Mouse (Mus musculus): ENCODE results near the gene Bmi1.

Bmi1 gene

DNA sequence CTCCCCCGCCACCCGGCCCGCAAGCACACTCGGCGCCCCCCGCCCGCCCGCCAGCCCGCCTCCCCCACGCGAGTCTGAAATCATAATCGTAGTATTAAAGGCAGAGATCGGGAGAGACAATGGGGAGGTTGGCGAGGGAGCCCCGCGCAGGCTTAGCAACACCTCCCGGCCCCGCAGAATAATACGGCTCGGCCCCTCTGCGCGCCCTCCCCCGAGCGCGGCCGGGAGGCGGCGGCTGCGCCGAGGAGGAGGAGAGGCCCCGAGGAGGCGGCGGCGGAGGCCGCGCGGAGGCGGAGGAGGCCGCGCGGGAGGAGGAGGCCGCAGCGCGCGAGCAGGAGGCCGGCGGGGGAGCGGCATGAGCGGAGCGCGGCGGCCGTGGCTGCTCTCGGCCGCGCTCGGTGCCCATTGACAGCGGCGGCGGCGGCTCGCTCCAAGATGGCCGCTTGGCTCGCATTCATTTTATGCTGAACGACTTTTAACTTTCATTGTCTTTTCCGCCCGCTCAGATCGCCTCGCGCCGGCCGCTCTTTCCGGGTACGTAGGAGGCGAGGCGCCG is at the start of gene Bmi1:
Bmi1 (plus strand) TSS at position 83 of the 556 bp plus-strand sequence.
- DNase-seq = peak; percentile 58

DNA sequence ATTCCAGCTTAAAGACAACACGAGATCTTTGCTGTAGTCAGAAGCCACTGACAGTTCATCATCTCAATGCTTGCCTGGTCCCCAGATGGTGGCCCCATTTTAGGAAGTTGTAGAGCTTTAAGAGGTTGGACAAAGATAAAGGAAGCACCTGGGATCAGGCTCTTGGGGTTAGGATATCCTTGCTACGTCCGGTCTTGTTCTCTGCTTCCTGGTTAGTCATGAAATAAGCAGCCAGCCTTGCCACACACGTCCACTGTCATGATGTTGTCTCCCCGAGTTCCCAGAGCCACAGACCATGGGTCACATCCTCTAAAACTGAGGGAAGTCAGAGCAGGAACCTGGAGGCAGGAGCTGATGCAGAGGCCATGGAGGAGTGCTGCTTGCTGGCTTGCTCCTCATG is 46.3 kb upstream of the Bmi1 start:
- no peak for DNase-seq

DNA sequence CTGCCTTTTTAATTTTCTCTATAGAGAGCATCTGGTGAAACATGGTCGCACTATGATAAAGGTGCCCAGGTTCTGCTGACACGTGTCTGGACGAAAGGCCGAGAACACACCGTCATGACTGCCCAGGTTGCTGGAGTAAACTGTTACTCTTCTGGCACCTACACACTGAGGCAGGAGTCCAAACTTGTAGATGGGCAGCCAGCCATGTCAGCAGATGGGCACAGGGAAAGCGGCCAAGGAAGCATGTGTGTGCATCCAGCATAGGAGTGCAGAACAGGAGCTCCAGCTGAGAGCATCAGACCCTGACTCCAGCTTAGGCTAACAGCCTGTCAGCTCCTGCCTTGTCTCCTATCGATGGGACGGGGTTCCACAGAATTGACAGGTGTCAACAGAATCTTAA is 41.8 kb upstream of the Bmi1 start:
- DNase-seq = peak; percentile 20

DNA sequence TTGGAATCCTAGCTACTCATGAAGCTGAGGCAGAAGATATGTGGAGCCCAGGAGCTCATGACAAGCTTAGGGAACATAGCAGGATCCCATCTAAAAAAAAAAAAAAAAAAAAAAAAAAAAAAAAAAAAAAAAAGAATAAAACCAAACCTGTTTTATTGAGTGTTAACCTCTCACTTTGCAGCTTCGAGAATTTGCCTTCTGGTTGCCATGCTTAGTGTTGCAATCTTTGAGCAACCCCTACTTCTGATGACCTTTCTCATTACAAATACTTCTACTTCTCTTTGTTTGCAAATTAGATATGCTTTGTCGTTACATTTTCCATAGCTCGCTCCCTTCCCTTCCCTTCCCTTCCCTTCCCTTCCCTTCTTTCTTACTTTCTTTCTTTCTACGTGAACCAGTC is 28.3 kb upstream of the Bmi1 start:
- no peak for DNase-seq

DNA sequence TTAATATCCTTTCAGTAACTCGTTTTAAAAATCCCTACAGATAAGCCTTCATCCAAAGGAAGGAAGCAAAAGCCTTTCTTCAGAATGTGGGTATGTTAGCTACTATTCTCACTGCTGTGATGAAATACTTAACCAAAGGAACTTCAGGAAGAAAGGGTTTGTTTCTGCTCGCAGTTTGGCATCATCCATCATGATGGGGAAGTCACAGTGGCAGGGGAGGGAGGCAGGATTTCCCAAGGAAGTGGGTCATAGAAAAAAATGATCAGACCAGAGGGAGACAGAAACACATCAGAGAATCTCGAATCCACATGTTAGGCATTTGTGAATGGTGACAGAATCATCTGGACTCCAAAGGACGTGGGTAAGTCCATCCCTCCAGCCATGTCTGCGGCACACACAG is 22.0 kb upstream of the Bmi1 start:
- peak; percentile 21 for DNase-seq

DNA sequence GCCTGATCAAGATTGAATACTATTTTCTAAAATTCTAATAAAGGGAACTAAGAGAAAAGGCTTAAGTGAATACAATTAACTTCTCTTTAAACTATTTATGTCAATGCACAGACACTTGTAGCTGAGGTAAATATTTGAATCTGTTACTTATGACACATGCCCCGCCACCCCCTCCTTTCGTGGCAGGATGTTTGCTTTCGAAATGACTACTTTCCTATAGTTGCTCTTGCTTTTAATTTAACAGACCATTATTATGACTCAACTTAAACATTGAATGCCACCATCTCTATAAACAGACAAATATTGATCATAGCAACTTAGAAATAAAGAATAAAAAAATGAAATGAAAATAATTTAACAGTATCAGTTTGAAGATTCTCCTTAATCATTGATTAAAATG is 12.8 kb upstream of the Bmi1 start:
- no peak for DNase-seq

DNA sequence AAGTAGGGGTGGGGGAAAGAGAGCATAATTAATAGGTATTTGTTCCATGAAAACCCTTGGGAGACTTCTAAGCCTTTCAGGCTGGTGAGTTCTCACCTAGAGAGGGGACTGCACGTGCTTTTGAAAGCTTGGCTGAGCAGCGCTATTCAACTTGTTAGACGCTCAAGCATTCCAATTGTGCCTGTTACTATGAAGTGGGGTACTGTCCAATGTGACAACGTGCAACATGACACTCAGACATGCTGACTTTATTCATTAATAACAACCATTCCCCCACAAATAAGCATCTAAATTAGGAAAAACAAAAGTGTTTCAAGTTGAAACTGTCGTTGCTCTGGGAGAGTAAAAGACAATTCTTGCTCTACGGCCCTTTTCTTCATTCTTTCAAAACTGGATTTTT is 5.8 kb upstream of the Bmi1 start:
- no peak for DNase-seq

DNA sequence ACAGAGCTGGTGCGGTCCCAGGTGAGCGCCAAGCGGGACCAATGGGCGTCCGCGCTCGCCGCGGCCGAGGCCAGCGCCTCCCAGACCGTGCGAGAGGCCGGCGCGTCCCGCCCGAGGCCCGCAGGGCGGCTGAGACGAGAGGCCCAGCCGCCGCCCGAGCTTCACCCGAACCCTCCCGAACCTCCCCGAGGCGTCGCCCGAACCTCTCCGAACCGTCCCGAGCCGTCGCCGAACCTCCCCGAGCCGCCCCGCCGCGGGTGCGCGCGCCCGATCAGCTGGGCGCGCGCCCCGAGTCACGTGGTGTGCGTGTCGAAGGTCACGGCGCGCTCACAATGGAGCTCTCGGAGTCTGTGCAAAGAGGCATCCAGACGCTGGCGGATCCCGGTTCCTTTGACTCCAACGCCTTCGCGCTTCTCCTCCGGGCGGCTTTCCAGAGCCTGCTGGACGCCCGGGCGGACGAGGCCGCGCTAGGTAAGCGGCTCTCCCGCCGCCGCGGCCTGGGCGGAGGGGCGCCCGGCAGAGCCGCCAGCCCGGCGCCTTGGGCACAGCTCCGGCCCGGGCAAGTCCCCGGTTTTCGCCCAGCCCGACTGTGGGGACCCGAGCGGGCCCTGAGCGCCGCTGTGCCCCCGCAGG is 4.6 kb upstream of the Bmi1 start, which contains the start of gene Commd3:
Commd3 (plus strand) TSS at position 252 of the 633 bp plus-strand sequence.
- DNase-seq = peak; percentile 95

DNA sequence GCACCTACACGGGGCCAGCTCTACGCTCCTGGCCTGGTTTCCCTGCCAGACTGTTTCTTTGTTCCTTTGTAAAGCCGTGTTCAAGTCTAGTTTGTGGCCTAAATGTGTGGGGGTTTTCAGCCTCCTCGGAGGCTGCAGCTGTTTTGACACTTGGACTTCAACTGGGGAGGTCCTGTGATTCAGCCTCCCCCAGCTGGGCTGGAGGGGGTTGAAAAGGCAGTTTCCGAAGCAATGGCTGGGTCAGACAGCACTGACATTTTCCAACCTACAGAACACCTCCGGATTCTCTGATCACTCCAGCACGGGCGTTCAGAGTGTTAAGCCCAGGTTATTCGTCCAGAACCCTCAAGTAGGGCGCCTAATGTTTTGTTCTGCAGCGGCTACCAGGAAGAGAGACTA is 4.1 kb upstream of the Bmi1 start:
- DNase-seq = no peak

DNA sequence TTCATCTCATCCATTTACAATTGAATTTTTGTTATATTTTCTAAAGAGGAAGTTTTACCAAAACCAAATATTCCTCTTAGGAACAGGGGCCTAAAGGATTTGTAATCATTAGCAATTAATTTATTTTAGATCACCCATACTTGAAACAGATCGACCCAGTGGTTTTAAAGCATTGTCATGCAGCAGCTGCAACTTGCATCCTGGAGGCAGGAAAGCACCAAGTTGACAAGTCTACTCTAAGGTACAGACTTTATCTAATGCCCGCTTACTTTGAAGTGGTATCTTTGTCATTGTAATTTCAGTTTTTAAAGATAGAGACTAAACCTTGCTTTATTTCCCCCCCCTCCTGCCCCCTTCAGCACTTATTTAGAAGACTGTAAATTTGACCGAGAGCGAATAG is 3.1 kb upstream of the Bmi1 start:
- DNase-seq = no peak

DNA sequence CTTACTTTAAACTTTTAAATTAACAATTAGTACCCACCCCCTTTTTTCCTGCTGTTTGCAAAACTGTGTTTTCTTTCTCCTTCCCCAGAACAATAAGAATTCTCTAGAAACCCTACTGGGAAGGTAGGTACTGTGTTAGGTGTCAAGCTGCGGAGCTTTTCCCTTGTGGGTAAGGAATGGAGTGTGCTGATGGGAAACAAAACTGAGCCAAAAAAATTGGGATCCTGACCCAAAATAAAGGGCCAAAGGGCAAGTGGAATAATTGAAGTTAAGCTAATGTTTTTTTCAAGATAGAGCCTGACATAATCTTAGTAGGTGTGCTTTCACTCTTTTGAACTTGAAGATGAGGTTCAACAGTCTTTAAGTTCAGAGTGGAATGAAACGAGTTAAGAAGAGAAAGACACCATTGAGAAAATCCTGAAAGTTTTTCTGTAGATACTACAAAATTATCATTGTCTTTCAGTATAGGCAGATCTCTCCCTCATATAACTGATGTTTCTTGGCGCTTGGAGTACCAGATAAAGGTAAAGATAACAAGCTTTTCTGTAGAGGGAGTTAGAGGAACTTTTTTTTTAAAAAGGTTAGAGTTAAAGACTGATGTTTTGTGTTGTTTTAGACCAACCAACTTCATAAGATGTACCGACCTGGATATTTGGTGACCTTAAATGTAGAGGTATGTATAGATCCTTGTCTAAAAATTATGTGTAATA is 2.5 kb upstream of the Bmi1 start:
- DNase-seq = no peak

DNA sequence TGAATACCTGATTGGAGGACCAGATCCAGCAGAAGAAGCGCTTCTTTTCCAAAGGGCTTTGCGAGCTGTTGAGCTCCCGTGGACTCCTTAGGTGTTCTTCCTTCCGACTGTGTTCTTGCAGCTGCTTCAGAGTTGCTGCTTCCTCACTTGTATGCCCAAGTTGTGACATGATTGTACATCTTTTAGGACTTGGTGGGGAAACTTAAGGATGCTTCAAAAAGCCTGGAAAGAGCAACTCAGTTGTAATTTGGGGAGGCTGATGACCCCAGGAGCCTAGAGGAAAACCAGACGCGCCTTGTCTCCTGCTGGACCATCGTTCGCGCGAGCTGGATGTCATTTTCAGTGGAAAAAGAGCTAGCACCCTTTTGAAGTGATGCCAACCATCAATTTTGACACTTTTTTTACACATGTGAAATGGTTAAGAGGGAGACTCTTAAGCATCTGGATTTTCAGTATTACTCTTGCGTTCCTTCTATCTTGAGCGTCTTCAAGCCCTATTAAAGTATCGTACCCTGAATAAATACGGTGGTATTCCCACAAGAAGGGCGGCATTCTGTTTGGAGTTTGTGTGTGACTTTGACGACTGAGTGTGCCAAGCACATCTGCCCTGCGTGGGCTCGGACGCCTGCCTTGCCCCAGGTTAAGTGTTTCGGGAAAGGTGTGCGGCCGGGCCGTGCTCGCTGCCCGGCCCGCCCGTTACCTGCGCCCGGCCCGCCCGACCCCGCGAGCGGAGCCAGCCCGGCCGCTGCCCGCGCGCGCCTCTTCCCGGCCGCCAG is 949 bp upstream of the Bmi1 start:
- DNase-seq = peak; percentile 2

DNA sequence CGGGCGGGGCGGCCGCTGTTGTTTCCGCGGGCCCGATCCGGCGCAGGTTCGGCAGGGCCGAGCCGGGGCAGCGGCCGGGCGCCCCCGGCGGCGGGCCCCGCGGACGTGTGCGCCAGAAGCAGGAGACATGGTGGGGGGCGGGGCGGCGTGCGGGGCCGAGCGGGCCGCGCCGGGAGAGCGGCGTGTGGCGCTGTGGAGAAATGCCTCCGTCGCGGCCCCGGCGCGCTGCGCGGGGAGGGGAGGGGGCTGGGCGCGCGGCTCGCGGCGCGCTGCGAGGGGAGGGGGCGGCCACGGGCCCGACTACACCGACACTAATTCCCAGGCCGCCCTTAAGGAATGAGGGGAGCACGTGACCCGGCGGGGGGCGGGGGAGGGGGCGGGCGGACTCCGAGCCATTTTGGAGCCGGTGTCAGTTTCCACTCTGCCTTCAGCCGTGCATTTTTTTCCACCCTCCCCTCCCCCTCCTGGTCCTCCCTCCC is 322 bp upstream of the Bmi1 start:
- DNase-seq = peak; percentile 84

DNA sequence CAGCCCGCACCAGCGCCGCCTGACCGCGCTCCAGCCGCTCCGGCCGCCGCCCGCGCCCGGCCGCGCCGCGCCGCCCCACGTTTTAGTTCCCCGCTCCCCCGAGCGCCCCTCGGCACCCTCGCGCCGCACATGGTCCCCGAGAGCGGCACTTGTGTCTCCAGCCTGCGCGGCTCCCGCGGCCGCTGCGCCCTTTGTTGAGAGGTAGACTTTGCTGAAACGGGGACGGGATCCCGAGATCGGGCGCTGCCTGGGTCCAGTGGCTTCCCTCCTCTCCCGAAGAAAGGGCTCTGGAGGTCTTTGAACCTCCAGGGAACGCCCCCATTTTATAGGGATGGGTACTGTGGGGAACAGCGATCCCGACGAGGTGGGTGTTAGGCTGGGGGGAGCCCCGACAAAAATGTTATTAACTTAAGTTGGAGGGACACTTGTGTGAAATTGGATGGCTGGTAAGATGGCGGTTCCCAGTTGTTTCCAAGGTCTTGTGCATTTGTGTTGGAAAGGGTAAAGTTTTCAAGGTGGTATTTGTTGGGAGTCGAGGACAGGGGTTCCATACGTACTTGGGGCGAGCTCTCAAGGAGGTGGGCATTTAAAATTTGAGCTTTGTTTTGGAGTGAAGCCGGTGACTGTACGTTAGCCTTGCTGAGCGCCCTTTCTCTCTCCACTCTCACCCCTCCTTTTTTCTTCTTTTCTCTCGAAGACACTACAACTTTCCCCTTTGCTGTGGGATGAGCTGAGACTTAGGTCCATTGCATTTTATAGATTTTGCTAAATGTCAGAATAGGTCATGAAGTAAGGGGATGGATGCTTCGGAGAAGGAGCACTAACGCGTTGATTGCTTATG is 1.0 kb downstream of the Bmi1 start:
- DNase-seq = peak; percentile 56

DNA sequence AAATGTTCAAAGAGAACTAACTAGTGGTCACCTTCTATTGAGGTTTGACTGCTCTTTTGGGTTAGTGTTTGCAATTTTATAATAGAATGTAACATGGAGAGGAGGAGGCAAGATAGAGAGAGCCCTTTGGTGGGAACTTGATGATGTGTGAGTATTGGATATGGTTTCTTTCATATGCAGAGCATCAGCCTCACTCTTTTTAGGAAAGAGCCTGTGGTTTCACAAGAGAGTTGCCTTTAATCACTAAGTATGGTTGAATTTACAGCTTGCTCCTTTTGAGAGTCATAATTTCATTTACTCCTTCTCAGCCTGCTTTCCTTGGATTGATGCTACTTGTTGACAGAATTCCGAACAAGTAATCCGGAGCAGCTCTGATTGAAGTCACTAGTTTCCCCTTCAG is 2.9 kb downstream of the Bmi1 start:
- DNase-seq = no peak

DNA sequence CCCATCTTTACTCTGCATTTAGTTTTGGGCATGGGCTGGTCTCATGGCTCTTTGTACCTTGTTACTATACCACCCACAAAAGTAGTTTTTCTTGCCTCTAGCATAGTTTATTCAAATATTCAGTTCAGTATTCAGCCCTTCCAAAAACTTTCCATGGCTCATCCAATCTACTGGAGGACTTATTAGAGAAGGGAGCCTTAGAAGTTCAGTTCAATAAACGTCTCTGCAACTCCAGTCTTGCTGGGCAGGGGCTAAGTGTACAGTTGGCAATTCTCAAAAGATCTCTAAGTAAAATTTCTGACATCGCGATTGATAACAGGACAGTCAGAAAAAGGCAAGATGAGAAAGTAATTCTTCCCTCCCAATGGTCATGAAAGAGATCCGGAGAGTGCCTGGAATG is 3.7 kb downstream of the Bmi1 start:
- no peak for DNase-seq

DNA sequence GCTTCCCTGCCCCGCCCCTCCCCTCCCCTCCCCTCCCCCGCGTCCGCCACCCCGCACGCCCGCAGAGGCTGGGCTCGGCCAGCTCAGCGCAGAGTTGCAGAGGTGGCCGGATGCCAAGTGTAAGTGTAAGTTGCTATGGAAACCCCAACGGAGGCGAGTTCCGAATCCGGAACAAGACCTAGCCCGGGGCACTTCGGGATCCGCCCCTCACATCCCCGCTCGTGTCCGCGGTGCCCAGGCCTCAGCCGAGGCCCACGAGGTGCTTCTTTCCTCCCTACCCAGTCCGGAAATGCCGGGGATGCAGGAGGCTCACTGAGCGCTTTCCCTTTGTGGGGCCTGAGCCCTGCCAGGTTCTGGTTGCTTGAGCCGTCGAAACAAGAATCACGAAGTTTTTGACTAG is 4.1 kb downstream of the Bmi1 start:
- DNase-seq = peak; percentile 80

DNA sequence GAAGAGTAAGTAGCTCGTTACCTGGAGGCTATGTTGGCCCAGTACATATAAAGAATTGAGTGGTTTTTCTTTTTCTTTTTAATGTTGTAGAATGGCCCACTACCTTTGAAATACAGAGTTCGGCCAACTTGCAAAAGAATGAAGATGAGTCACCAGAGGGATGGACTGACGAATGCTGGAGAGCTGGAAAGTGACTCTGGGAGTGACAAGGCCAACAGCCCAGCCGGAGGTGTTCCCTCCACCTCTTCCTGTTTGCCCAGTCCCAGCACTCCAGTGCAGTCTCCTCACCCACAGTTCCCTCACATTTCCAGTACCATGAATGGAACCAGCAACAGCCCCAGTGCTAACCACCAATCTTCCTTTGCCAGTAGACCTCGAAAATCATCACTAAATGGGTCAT is 7.2 kb downstream of the Bmi1 start:
- DNase-seq = no peak

DNA sequence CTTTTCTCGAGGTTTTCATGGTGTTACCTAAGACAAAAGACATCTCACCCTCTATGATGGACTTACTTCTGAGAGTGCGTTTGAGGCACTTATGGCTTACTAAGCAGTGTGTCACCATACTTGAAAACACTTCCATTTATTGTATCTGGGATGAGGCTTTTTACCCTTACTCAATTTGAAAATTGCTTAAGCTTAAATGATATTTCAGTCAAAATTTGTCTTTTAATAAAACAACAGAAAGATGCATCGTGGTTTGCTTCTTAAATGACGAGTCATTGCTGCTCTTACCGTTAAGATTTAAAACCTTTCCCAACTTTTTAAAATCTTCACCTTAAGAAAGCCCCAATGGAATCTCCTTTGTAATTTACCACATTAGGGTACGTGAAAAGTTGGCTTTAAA is 9.6 kb downstream of the Bmi1 start:
- DNase-seq = no peak

DNA sequence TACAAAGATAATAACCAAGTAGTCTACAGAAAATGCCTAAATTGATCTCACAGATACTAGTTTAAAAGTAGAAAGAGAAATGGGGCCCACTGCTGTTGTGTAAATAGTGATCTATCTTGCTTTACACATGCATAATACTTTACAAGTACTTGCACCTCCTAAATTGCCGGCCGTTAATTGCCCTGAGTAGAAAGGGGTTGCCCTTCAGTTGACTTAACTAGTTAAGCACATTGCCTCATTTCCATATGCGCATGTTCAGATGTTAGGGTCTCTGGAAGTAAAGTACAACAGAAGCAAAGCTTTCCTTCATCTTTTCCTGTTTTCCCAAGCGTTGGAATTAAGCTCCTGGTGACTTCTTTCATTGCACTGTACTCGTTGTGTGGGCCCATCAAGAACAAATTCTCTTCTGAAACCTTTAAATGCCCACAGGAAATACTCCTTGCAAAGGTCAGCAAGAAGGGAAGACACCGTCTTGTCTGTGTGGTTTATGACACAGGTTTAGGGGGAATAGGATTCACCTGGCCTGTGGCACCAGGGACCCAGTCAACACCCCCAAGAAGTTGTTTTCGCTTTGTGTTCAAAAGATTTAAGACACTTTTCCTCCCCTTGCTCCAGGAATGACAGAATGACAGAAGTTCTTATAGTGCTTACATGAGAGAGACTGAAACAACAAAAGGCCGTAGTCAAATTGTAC is 10.2 kb downstream of the Bmi1 start:
- DNase-seq = no peak

DNA sequence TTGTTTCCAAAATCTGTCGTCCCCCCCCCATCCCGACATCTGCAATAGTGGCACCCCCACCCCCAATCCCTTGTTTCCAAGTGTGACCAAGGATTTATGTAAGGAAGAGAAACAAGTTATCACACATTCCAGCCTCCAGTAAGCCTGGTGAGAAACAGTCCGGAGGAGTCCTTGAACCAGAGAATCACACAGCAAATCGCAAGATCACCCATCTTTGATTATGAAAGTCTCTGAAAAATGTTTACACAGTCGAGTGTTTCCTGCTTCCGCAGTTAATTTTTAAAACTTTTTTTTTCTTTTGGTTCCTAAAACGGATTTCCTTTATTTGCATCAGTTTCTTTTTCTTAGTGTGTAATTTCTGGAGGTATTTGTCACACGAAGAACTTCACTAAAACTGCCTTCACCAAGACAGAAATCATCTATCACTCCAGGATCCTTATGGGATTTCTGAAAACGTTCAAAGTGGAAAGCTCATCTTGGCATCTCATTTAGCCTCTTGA is 10.9 kb downstream of the Bmi1 start:
- no peak for DNase-seq

DNA sequence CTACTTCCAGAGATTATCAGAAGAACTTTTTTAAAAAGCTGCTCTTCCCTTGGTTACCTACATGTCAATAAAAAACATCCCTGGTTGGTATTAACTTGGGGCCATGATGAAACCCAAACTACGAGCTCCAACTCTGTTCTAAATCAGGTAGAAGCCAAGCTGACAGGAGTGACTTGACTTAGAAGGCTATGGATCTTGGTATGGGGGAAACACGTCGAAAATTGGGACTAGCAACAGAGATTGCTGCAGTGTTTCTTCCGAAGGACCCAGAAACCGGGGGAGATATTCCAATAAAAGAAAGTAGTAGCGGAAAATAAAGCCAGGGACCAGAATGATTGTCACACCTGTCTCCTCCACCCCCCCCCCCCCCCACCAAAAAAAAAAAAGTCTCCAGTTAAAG is 11.5 kb downstream of the Bmi1 start:
- DNase-seq = no peak
